Mouse (Mus musculus): ENCODE results near the gene Rnf39. TPM values are rescaled to one million over a fixed set of nuclear protein-coding genes. Genes with fewer than 3 reads are reported as not detected.

Gene Rnf39
- polyA plus RNA-seq, 1 experiment from 2014 or later = 0.13 TPM

- 1% methylated on average over 5 of the region's 5 CpGs for WGBS
- Histone ChIP-seq H3K27ac (no peak overlapping the region), H3K4me2 (peak overlapping the region; percentile 77), H3K4me3 (replicated peaks) (peak overlapping the region; percentile 46; the same call in 1 of the 2 replicates), H3K36me3 (peaks cover 4% of the 10 kb centered on the region), H3K4me1 (peaks cover 38% of the 10 kb centered on the region), H3K27me3 (peaks cover 74% of the 10 kb centered on the region), H3K9ac (no peak overlapping the region), H3K9me3 (replicated peaks) (no peaks in the 10 kb centered on the region)
- ATAC-seq (replicated peaks; ENCODE audit: low FRiP score) = no peak
These were observed 973 bp downstream of the Rnf39 start for GRCm38 (mm10) chr17:36943691-36944090.

- H3K36me3 ChIP-seq = peaks cover 10% of the 10 kb centered on the region
- H3K4me2 ChIP-seq = no peak overlapping the region
- ATAC-seq (replicated peaks; ENCODE audit: low FRiP score) = no peak
- no peaks in the 10 kb centered on the region for H3K9me3 ChIP-seq (replicated peaks)
- WGBS = 15% methylated on average over 9 of the region's 9 CpGs
- no peak overlapping the region for H3K9ac ChIP-seq
- H3K4me3 ChIP-seq (replicated peaks) = no peak overlapping the region; the same call in 1 of the 2 replicates
- H3K27me3 ChIP-seq = peaks cover 69% of the 10 kb centered on the region
- peaks cover 38% of the 10 kb centered on the region for H3K4me1 ChIP-seq
- H3K27ac ChIP-seq = no peak overlapping the region
These were observed 1.5 kb downstream of the Rnf39 start for GRCm38 (mm10) chr17:36944121-36944775.

GRCm38 (mm10) chr17:36947051-36947819, 4.5 kb downstream of the Rnf39 start:
- Histone ChIP-seq H3K4me1 (peaks cover 50% of the 10 kb centered on the region), H3K4me3 (replicated peaks) (peak overlapping the region; percentile 60), H3K9ac (peak overlapping the region; percentile 56), H3K36me3 (peaks cover 13% of the 10 kb centered on the region), H3K9me3 (replicated peaks) (no peaks in the 10 kb centered on the region), H3K4me2 (peak overlapping the region; percentile 97), H3K27ac (no peak overlapping the region), H3K27me3 (peaks cover 48% of the 10 kb centered on the region)
- 2% methylated on average over 62 of the region's 62 CpGs for WGBS
- ATAC-seq (replicated peaks; ENCODE audit: low FRiP score) = peak; percentile 47

GRCm38 (mm10) chr17:36948286-36948685, 5.6 kb downstream of the Rnf39 start:
- peaks cover 38% of the 10 kb centered on the region for H3K27me3 ChIP-seq
- WGBS = 88% methylated on average over 1 of the region's 1 CpGs
- H3K9me3 ChIP-seq (replicated peaks) = no peaks in the 10 kb centered on the region
- H3K4me2 ChIP-seq = no peak overlapping the region
- H3K4me3 ChIP-seq (replicated peaks) = no peak overlapping the region
- peaks cover 13% of the 10 kb centered on the region for H3K36me3 ChIP-seq
- ATAC-seq (replicated peaks; ENCODE audit: low FRiP score) = no peak
- H3K4me1 ChIP-seq = peaks cover 40% of the 10 kb centered on the region
- no peak overlapping the region for H3K9ac ChIP-seq
- 0 out of 2 replicates have a peak overlapping the region, but pooled peaks have one; percentile 9 for H3K27ac ChIP-seq

GRCm38 (mm10) chr17:36949265-36949664, 6.5 kb downstream of the Rnf39 start:
- peaks cover 16% of the 10 kb centered on the region for H3K36me3 ChIP-seq
- no peak overlapping the region for H3K27ac ChIP-seq
- H3K4me2 ChIP-seq = no peak overlapping the region
- H3K4me1 ChIP-seq = peaks cover 30% of the 10 kb centered on the region
- no peak for ATAC-seq (replicated peaks; ENCODE audit: low FRiP score)
- WGBS = 86% methylated on average over 8 of the region's 8 CpGs
- H3K9ac ChIP-seq = no peak overlapping the region
- no peak overlapping the region for H3K4me3 ChIP-seq (replicated peaks)
- H3K27me3 ChIP-seq = peaks cover 28% of the 10 kb centered on the region
- H3K9me3 ChIP-seq (replicated peaks) = no peaks in the 10 kb centered on the region

- Histone ChIP-seq H3K27ac (peak within 1 kb of the TSS; percentile 81), H3K9me3 (replicated peaks) (no peaks in the 10 kb centered on the region), H3K4me2 (peak within 1 kb of the TSS; percentile 72), H3K9ac (peak within 1 kb of the TSS; percentile 76), H3K4me3 (replicated peaks) (peak within 1 kb of the TSS; percentile 79), H3K4me1 (peaks cover 29% of the 10 kb centered on the region), H3K27me3 (peaks cover 8% of the 10 kb centered on the region), H3K36me3 (peaks cover 31% of the 10 kb centered on the region)
- 4% methylated on average over 36 of the region's 36 CpGs for WGBS
- peak; percentile 97 for ATAC-seq (replicated peaks; ENCODE audit: low FRiP score)
These were observed 8.5 kb downstream of the Rnf39 start, which contains the start of gene Ppp1r11 for GRCm38 (mm10) chr17:36950981-36951947. Gene Ppp1r11 (minus strand): TSS chr17:36951741.

GRCm38 (mm10) chr17:36952631-36953030, 9.9 kb downstream of the Rnf39 start:
- Histone ChIP-seq H3K4me2 (no peak overlapping the region), H3K27me3 (no peaks in the 10 kb centered on the region), H3K36me3 (peaks cover 35% of the 10 kb centered on the region), H3K9me3 (replicated peaks) (no peaks in the 10 kb centered on the region), H3K9ac (no peak overlapping the region), H3K4me3 (replicated peaks) (no peak overlapping the region), H3K27ac (no peak overlapping the region), H3K4me1 (peaks cover 22% of the 10 kb centered on the region)
- no peak for ATAC-seq (replicated peaks; ENCODE audit: low FRiP score)
- 92% methylated on average over 2 of the region's 2 CpGs for WGBS

- peaks cover 19% of the 10 kb centered on the region for H3K4me1 ChIP-seq
- no peak overlapping the region for H3K9ac ChIP-seq
- WGBS = 85% methylated on average over 1 of the region's 1 CpGs
- H3K4me2 ChIP-seq = no peak overlapping the region
- peaks cover 35% of the 10 kb centered on the region for H3K36me3 ChIP-seq
- H3K9me3 ChIP-seq (replicated peaks) = no peaks in the 10 kb centered on the region
- no peak for ATAC-seq (replicated peaks; ENCODE audit: low FRiP score)
- no peak overlapping the region for H3K27ac ChIP-seq
- H3K27me3 ChIP-seq = no peaks in the 10 kb centered on the region
- no peak overlapping the region for H3K4me3 ChIP-seq (replicated peaks)
These were observed 10.3 kb downstream of the Rnf39 start for GRCm38 (mm10) chr17:36953062-36953461.

GRCm38 (mm10) chr17:36957999-36958743, 15.5 kb downstream of the Rnf39 start, which contains the start of the genes Znrd1 and Znrd1as:
Gene Znrd1 (minus strand): TSS chr17:36958559.
Gene Znrd1as (plus strand): TSS chr17:36958592.
- H3K27me3 ChIP-seq = no peaks in the 10 kb centered on the region
- H3K4me1 ChIP-seq = peaks cover 15% of the 10 kb centered on the region
- peak within 1 kb of the TSS; percentile 74 for H3K9ac ChIP-seq
- peak; percentile 99 for ATAC-seq (replicated peaks; ENCODE audit: low FRiP score)
- WGBS = under 1% methylated on average over 46 of the region's 46 CpGs
- peak within 1 kb of the TSS; percentile 85 for H3K27ac ChIP-seq
- H3K4me2 ChIP-seq = peak within 1 kb of the TSS; percentile 78
- no peaks in the 10 kb centered on the region for H3K9me3 ChIP-seq (replicated peaks)
- H3K36me3 ChIP-seq = peaks cover 22% of the 10 kb centered on the region
- peak within 1 kb of the TSS; percentile 76 for H3K4me3 ChIP-seq (replicated peaks)

GRCm38 (mm10) chr17:36958884-36959283, 16.2 kb downstream of the Rnf39 start:
- ATAC-seq (replicated peaks; ENCODE audit: low FRiP score) = peak; percentile 24; the same call in 1 of the 2 replicates
- peaks cover 22% of the 10 kb centered on the region for H3K36me3 ChIP-seq
- H3K27ac ChIP-seq = peak overlapping the region; percentile 85
- 9% methylated on average over 12 of the region's 12 CpGs for WGBS
- no peaks in the 10 kb centered on the region for H3K9me3 ChIP-seq (replicated peaks)
- peak overlapping the region; percentile 74 for H3K9ac ChIP-seq
- peak overlapping the region; percentile 76 for H3K4me3 ChIP-seq (replicated peaks)
- H3K4me1 ChIP-seq = peaks cover 15% of the 10 kb centered on the region
- peak overlapping the region; percentile 78 for H3K4me2 ChIP-seq
- no peaks in the 10 kb centered on the region for H3K27me3 ChIP-seq

GRCm38 (mm10) chr17:36961125-36961524, 18.4 kb downstream of the Rnf39 start:
- 74% methylated on average over 1 of the region's 1 CpGs for whole genome bisulfite sequencing
- ATAC-seq (replicated peaks; ENCODE audit: low FRiP score) = no peak

More at GRCm38 (mm10) chr17:36961125-36961524, 18.4 kb downstream of the Rnf39 start:
- no peak overlapping the region for H3K4me2 ChIP-seq
- H3K27ac ChIP-seq = no peak overlapping the region
- peaks cover 15% of the 10 kb centered on the region for H3K4me1 ChIP-seq
- no peaks in the 10 kb centered on the region for H3K9me3 ChIP-seq (replicated peaks)
- no peak overlapping the region for H3K9ac ChIP-seq
- H3K36me3 ChIP-seq = peaks cover 6% of the 10 kb centered on the region
- no peak overlapping the region for H3K4me3 ChIP-seq (replicated peaks)
- no peaks in the 10 kb centered on the region for H3K27me3 ChIP-seq
